Mouse (Mus musculus) heart, postnatal 25 days (tissue): Measurements from ENCODE around the gene Grb7. TPM values are rescaled to one million over a fixed set of nuclear protein-coding genes. Genes with fewer than 3 reads are reported as not detected.

Experiments used
- DNase-seq: peaks from one replicate; pipeline ENCODE4 v3.0.0; 2022; ENCODE audit warnings: low spot score
- intact Hi-C: fragments of 180-260 bp; cut with DNase I; formaldehyde crosslinking; loops from one replicate; pipeline ENCODE4 v1.15.1; 2025
- total RNA-seq, 2 experiments: library from RNA; stranded (reverse); gene quantifications; 2 replicates each; pipeline ENCODE4 v1.2.3; 2021

Grb7 gene
- total RNA-seq, 2 experiments from 2014 or later: not detected

DNA sequence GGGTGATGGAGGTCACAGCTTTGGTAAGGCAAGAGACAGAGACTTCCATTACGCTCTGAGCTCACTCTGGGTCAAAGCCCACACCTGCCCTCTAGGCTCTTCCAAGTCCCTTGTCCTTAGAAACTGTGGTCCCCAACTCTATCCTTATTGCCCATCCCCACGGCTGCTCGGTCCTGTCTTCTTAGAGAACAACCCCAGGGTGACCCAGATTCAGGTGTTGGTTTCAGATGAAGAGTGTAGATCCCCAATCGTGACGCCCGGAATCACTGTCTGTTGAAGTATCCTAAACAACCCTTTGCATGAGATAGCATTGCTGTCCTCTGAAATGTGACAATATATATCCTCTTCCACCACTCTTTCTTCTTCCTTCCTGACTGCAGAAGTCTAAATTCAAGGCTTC lies 16.1 kb downstream of the Grb7 start:
- DNase-seq: no peak
- intact Hi-C loops: no loop called here

DNA sequence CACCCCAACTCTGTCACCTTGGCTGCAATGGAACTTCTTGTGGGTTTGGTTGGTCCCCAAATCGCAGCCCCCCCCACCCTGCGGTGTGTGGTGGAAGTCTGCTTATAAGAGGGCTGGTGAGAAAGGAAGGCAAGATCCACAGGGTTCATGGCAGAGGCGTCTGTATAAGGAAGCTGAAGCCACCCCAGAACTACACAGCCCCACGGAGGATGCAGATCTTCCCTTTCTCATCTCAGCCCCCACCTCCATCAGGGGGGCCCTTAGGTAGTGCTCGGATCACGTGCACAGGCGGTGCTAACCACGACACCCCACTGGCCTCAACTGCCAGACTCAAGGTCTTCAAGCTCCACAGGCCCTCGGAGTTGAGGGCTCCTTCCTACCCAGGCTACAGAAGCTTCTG lies 17.7 kb downstream of the Grb7 start:
- intact Hi-C loops: no loop called here
- no peak for DNase-seq

DNA sequence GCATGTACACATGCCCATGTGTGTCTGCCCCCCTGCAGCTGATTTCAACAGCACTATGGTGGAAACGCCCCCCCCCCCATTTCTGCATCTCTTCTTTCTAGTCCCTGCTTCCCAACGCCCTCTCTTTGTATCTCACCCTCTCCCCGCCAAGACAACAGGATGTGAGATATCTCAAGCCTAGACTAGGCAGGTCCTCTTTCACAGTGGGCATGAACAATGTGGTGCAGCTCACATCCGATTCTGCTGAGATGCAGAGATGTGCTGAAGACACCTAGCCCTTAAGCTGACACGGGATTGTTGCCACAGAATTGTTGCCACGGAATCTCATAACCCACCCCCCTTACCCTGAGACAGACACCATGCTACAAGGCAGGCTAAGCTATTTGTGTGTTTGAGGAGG lies 18.3 kb downstream of the Grb7 start:
- intact Hi-C loops: no loop called here
- no peak for DNase-seq

DNA sequence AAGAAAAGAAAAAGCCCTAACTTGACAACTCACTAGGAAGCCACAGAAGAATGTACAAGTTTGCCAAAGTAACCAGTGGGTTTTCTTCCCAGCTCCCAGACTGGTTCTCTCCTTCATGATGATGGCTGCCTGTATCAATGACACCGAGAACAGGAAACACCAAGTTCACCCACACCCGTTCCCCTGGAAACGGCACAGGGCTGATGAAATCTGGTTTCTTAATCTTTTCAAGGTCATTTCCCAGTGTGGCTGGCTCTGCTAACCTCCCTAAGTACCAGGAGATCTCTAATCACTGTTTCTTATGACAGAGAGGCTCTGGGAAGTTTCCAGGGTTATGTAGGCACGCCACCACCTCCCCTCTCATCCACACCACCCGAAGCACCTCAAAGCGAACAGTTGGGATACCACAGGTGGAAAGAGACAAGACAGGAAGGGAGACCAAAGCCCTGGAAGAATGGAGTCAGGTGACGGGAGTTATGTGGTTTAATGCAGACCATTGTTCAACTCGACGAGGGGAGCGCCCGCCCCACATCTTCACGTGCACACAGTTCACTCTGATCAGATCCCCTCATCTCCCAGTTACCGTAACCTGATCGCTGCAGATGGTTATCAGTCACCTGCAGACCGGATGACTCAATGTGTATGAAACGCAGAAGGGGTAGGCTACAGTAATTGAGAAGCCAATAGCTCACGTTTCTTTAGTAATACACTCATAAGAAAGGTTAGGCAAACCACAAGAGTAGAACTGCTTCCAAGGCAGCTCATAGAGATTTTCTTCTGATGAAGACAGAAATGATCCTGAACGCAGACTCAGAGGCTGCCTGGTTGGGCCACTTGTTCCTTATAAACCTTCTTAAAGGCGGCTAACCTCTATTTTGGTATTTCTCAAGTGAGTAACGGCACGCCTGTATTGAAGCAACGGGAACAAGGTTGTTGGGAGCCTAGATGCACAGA lies 23.8 kb downstream of the Grb7 start:
- intact Hi-C loops: no loop called here
- DNase-seq: no peak

DNA sequence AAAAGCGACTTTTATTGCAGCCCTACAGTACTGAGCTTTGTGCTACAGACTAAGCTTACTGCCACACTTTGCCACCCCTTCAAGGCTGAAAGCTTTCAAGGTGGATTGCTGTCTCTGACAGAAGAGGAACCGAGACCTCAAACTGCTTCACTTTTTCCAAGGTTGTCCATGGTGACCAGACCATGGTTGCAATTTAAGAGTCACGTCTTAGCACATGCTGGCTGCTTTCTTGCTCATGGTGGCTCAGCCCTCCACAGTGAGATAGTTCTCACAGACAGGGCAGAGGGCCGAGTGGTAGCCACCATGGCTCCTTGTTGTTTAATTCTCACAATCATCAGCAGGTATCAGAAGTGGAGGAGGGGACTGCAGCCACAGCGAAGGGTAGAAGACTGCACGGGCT lies 24.6 kb downstream of the Grb7 start:
- DNase-seq: no peak
- intact Hi-C loops: no loop called here

DNA sequence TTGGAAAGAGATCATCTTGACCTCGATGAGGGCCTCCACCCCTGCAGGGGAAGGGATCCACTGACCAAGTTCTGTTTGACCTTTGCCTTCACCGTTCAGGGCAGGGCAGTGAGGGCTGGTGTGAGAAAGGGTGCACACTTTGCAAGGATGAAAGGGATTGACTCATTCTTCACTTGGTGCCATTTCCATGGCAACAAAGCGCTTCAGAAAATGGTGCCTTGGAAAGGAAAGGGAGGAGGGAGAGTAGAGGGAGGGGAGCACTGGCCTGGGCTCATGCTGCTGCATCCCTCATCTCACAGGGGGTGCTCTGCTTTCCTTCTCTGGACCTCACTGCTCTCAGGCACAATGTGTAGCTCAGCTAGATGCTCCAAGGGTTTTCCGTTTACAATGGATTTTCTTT lies 26.5 kb downstream of the Grb7 start:
- DNase-seq: no peak
- intact Hi-C loops: no loop called here

DNA sequence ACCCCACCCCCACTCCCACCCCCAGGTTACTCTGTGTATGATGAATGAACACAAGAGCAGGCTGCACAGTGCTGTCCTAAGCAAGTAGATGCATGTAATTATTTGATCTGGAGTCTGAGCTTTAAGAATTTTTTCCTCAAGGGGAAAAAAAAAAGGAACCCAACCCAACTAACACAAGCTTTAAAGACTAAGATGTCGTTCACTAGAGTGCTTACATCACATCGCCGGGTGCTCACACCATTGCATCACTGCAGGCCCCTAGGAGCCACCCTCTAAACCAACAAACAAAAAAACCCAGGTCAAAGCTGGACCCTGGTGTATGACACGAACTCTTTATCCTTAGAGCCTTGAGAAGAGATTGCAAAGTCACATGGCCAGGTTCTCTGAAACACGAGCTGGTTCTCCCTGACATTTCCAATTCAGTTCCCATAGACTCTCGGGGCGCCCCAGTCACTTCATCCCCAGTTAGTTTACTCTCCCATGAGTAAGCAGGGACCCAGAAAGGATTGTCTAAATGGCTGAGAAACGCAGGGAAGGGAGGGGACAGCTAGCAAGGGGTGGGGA lies 27.8 kb downstream of the Grb7 start:
- intact Hi-C loops: no loop called here
- DNase-seq: no peak

DNA sequence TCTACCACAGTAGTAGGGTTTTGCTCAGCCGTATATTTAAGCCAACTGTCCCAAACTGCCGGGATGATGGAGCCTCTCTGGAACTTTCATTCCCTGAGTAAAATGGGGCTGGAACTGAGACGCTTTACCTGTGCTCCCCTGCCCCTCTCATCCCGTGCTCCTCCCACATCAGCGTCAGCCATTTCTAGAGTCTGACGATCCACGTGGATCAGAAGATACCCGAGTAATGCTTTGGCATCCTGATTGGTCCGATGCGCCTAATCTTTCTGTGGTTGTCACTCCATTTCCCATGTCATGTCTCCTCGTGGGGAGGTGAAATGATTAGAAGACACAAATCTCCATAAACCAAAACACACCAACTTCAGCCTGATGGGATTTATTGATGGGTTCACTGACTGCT lies 28.8 kb downstream of the Grb7 start:
- no peak for DNase-seq
- intact Hi-C loops: no loop called here

DNA sequence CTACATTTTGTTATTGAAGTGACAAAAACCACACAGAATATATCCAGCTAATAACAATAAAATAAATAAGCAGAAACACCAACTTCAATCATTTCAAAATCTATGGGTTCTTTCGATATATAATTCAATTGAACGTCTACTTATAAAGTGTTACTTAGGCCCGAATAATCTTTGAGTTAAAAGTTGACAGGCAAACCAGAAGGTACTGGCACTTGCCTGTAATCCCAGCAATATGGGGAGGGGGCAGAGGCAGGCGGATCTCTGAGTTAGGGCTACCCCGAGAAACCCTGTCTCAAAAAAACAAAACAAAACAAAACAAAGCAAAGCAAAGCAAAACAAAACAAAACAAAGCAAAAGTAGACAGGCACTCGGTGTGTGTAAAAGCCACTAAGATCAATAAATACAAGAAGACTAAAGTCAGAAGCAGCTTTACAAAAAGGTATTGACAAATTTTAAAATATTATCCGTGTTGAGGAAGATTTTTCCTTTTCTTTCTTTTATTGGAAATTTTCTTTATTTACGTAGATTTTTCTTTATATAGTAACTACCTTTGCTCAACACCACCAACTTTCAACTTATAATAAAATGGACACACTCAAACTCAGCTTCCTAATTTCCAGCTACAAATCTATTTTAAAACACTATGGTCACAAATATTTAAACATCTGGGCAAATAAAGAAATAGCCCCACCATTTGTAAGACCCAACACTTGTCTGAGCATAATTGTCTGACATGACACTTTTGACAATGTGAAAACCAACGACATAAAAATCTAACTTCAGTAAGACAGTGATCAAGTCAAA lies 29.6 kb downstream of the Grb7 start:
- intact Hi-C loops: no loop called here
- DNase-seq: no peak

DNA sequence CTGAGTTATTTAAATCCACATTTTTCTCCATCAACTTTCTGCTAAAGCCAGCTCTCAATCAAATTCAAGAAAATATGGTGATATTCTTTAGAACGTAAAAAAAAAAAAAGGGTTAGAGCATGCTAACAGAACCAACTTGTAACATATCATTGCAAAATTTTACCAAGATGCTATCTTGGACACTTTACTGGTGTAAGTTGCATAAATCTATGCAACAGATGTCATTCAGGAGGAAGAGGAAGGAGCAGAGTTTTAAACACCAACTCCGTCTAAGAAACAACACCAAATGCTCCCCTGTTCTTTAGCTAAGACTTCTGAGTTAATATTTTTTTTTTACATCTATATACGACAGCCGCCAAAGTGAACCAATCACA lies 30.2 kb downstream of the Grb7 start:
- DNase-seq: no peak
- intact Hi-C loops: no loop called here

DNA sequence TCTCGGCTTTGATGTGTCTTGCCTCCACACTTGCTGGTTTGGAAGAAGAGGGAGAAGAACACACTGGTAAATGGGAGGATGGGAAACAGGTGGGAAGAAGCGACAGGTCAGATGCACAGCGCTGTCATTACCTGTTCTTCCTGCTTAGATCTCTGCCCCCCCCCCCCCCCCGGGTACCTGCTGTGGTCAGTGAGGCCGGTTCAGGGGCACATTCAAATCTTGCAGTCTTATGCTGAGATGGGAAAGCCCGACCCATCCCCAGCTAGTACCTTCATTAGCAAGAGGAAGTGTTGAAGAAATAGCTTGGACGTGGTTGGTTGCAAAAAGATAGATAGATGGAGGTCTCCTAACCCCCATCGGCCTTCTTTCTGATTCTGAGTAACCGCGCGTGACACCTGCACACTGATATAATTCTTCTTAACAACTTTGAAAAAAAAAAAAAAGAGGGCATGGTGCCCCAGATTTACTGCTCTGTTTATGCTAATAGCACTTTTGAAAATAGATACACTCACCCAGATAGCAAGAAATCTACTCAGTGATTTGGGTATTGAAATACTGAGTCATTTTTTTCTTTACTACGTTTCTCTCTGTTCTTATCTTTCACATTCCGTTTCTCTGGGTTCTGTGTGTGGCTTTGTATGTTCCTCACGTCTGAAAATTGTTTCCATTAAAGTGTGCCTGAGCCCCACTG lies 31.0 kb downstream of the Grb7 start:
- no peak for DNase-seq

DNA sequence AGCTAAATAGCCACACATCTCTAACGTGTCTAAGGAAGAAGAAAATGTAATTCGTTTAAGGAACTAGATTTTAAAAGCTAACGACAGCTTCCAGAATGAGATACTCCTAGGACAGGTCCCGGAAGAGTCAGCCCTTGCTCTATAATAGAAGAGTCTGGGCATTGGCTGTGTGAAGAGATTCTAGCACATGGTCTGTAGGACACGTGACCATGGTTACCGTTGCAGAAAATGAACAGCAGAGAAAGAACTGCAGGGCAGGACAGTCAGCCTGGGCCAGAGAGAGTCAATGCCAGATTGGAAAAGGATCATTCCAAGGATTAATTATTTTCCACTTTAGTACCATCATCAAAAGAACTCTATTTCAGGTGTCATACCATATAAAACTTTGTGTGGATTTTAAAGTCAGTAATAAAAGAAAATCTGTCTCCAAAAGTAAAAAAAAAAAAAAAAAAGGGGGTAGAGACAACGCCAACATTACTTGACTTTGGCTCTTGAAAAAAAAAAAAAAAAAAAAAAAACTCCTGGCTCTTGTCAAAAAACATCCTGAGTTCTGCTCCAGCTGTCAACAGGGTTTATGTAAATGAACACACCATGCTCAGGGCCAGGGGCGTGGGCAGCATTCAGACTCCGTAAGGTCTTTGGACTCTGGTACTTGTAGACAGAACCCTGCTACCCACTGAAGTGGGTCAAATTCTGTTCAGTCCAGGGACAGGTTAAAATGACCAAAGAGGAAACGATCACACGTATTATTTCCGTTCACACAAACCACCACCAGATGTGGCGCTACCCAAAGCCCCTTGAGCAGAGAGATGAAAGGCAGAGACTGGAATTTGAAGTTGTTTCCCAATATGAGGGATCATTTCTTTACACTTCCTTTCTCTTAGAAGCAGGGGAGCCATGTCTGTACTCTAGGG lies 33.1 kb downstream of the Grb7 start:
- intact Hi-C loops: no loop called here
- no peak for DNase-seq

More for the DNA sequence above, 31.0 kb downstream of the Grb7 start:
- intact Hi-C loops: no loop called here

DNA sequence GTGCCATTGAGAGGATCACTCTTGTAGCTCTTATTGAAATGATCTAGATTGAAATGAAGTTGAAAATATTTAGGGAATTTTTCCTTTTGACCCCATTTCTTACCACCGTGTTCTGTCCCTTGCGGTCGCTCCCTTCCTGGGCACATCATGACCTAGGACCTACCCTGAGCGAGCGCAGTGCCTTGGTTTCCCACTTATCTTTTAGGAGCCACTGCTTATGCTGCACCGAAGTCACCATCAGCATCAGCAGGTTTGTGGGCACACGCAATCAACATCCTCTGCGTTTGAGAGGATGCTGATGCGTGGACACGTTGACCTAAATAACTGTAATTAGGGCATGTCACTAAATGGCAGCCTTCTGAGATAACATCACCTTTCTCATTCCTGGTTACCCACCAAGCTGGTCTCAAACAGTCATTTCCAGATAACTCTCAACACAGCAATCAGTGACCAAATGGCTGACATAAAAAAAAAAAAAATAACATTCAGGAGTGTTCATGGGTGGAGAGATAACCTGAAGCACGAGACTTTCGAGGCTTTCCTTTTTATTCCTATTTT lies 33.8 kb downstream of the Grb7 start:
- no peak for DNase-seq

DNA sequence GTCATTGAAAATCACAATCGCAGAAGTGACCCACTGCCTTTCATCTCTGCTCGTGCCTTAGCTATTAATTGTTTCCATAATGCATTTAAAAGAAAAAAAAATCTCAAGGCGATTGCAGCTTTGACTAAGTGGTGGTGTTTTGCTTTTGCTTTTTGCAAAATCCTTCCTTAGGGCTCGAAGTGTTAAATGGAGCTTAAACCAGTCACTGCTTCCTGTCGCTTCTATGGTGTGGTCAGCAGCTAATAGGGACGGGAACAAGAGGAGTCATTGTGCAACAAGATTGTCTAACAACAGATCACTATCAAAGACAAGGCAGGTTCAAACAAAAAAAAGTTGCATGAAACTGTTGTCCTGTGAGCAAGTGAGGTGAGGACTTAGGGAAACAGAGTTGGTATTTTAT lies 35.0 kb downstream of the Grb7 start:
- intact Hi-C loops: no loop called here
- DNase-seq: no peak

More for the DNA sequence above, 33.8 kb downstream of the Grb7 start:
- intact Hi-C loops: no loop called here

DNA sequence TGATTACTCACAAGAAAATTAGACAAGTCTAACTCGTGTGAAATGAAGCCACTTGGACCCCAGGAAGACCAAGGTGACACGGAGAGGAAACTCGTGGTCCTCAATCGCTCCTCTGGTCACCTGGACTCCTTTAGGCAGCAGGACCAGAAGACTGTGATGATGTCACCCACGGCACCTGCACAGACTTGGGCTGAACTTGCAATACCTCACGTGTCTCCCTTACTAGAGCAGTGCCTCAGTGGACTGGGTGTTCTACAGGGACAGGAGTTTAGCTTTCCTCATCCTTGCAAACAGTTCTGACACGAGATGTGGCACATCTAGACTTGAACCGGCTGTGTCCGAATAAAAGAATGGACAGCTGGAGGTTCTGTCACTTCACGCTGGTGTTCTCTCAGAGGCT lies 35.9 kb downstream of the Grb7 start:
- no peak for DNase-seq
- intact Hi-C loops: no loop called here

DNA sequence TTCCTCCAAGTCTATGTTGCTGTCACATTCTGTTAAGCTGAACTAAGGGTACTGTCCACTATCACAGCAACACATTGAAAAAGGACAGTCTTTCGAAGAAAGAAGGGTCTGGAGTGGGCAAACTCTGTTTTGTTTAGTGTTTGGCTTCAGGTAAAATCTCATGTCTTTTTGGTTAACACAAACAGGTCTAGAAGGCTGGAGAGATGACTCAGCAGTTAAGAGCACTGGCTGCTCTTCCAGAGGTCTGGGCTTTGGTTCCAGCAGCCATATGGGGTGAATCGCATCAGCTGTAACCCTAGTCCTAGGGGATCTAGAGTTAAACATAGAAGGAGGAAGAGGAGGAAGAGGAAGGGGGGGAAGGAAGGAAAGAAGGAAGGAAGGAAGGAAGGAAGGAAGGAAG lies 39.6 kb downstream of the Grb7 start:
- DNase-seq: no peak
- intact Hi-C loops: no loop called here

DNA sequence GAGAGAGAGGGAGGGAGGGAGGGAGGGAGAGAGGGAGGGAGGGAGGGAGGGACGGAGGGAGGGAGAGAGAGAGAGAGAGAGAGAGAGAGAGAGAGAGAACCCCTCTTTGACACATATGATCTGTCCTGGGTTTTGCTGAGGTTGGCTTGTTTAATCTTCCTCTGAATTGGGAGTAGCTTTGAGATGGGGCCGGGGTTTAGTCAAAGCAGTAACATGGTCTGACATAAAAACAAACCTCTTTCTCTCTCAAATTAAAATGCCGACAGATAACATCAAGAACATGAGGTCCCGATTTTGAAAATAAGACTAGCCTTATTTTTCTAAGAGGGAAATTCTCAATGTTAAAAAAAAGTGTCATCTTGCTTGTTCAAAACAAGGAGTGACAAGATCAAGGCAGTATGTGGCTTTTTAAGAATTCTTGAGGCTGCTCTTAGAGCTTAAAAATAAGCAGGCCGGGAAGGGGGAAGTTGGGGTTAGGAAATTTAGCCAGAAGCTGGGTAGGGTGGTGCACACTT lies 41.4 kb downstream of the Grb7 start:
- intact Hi-C loops: no loop called here
- DNase-seq: no peak

DNA sequence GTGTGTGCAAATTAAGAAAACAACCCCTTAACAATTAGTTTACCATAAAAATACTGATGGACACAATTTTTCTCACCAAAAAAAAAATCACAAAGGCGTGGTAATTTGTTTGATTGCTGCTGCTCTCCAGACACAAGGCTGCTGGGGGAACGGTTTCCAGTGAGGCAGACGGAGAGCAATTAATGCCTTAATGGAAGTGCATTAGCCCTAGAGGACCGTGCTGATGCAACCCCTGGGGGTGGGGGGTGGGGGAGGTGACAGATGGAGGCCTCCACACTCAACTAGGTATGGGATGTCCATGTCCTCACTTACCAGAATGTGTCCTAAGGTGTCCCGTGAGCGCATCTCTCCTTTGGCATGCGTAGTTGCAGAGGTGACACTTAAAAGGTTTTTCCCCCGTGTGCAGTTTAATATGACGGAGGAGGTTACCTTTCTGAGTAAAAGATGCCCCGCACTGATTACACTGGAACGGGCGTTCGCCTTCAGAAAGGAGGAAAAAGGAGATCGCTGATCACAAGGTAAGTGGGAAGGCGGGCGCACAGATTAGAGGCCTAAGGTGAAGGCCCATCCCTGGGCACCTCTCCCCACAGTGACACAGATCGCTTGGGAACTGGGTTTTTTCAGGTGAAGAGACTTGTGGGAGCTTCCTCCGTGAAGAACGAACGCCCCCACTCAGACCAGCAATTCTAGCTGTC lies 42.5 kb downstream of the Grb7 start:
- no peak for DNase-seq
- intact Hi-C loops: no loop called here
